Mouse (Mus musculus): ENCODE results near the gene Dagla. TPM values are rescaled to one million over a fixed set of nuclear protein-coding genes. Genes with fewer than 3 reads are reported as not detected.

Gene Dagla
- total RNA-seq (2021) = 10 to 100 TPM; 92.4 to 94.3 TPM

DNA sequence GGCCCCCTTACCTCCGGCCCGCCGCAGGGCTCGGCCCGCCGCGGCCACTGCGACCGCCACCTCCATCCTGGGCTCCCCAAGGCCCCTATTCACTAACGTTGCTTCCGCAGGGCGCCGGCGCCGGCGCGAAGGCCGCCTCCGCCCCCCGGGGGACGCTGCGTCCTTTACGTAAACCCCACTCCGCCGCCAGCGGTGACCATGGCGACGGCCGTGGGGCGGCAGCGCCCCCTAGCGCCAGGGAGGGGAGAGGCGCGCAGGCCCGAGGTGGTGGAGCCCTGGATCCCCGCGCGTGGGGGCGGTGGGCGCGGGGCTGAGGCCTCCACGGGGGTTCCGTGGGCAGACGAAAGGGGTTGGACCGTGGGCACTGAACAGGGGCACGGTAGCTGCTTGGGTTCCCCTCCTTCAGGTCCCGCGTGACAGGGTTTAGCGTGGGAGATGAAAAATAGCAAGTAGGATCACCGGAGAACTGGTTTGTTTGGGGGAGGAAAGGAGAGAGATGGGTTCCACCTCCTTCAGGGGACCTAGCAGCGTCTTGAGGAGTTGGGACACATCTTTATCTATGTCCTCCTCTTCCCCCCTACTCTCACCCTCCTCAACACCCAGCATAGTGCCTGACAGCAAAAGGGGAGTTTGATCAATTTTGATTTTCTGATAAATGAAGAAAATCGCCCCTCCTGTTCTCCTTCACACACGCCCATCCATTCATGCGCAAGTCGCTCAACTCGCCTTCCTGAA lies at the start of gene Dagla:
Gene Dagla (minus strand): TSS at position 68 of the 735 bp plus-strand sequence.
- intact Hi-C loops (cut with DNase I) = loop anchor here (2.0 kb wide), 2 partner anchors 14 to 38 kb away; no protein-coding TSS in a partner anchor

DNA sequence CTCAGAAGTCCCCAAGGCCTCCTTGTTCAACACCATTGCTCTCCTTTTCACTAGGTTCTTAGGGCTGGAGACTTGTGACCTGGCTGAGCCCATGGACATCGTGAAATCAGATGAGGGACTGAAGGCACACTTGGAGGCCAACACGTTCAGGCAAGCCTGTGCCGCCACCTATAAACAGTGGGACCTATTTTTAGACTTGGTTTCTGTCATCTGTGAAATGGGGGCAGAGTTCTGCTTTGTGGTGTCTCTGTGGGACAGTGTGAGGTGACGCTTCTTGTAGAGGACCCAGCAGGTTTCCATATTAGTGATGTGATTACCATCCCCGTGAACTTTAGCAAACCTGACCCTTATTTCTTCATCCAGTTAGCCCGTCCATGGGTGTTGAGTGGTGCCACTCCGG lies 47.5 kb upstream of the Dagla start:
- intact Hi-C loops (cut with DNase I) = no loop called here
- DNase-seq (ENCODE audit: low spot score in 2 of 2) = no peak

More for the DNA sequence above, at the start of gene Dagla:
- peak; percentile 87 to 90 for DNase-seq (ENCODE audit: low spot score in 2 of 2)

GRCm38 (mm10) chr19:10347628-10348273 lies 43.1 kb upstream of the Dagla start:
- no peak for DNase-seq (ENCODE audit: low spot score in 2 of 2)
- intact Hi-C loops (cut with DNase I) = no loop called here

- DNase-seq (ENCODE audit: low spot score in 2 of 2) = no peak
- intact Hi-C loops (cut with DNase I) = no loop called here
Measured at GRCm38 (mm10) chr19:10345696-10346095, 41.0 kb upstream of the Dagla start.

GRCm38 (mm10) chr19:10343866-10344265 lies 39.2 kb upstream of the Dagla start:
- intact Hi-C loops (cut with DNase I) = no loop called here
- DNase-seq (ENCODE audit: low spot score in 2 of 2) = no peak

GRCm38 (mm10) chr19:10341817-10342439 lies 37.3 kb upstream of the Dagla start:
- peak; percentile 74 to 75 for DNase-seq (ENCODE audit: low spot score in 2 of 2)
- intact Hi-C loops (cut with DNase I) = loop anchor here (2.0 kb wide), 1 partner anchor 47 kb away; the partner anchor contains the start of gene Syt7

GRCm38 (mm10) chr19:10341152-10341551 lies 36.5 kb upstream of the Dagla start:
- peak; percentile 47 to 59 for DNase-seq (ENCODE audit: low spot score in 2 of 2)
- intact Hi-C loops (cut with DNase I) = loop anchor here (2.0 kb wide), 1 partner anchor 48 kb away; the partner anchor contains the start of gene Syt7

DNA sequence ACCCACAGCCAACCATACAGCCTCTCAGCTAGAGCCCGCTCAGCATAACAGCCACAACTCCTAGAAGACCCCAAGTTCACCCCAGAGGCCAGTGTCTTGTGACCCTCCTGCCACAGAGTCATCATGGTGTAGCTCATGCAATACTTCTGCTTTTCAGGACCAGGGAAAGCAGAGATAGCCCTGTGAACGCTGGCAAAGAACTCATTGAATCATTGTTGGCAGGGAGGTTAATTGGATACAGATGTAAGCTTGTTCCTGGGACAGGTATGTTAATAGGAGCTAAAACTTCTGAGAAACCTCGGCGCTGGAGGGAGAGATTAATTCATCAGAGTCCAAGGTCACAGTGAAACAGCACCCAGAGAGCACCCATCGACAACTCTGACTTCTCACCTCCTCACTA lies 36.0 kb upstream of the Dagla start:
- no peak for DNase-seq (ENCODE audit: low spot score in 2 of 2)
- intact Hi-C loops (cut with DNase I) = loop anchor here (2.0 kb wide), 1 partner anchor 48 kb away; the partner anchor contains the start of gene Syt7

GRCm38 (mm10) chr19:10339271-10339670 lies 34.6 kb upstream of the Dagla start:
- intact Hi-C loops (cut with DNase I) = no loop called here
- no peak for DNase-seq (ENCODE audit: low spot score in 2 of 2)

DNA sequence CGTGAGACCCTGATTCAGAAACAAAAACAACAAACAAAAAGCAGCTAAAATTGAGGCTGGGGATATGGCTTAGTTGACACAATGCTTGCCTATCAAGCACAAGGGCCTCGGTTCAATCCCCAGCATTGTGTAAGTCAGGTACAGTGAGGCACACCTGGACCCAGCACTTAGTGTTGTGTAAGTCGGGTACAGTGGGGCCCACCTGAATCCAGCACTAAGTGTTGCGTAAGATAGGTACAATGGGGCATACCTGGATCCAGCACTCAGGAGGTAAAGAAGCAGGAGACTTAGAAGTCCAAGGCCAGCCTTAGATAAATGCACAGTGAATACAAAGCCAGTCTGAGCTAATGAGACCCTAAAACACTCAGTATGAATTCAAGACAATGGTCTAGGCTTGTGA lies 34.0 kb upstream of the Dagla start:
- DNase-seq (ENCODE audit: low spot score in 2 of 2) = no peak
- intact Hi-C loops (cut with DNase I) = no loop called here

- intact Hi-C loops (cut with DNase I) = loop anchor here (5.0 kb wide), 1 partner anchor 103 kb away; no protein-coding TSS in a partner anchor
- DNase-seq (ENCODE audit: low spot score in 2 of 2) = no peak
Measured at GRCm38 (mm10) chr19:10334467-10334866, 29.8 kb upstream of the Dagla start.

DNA sequence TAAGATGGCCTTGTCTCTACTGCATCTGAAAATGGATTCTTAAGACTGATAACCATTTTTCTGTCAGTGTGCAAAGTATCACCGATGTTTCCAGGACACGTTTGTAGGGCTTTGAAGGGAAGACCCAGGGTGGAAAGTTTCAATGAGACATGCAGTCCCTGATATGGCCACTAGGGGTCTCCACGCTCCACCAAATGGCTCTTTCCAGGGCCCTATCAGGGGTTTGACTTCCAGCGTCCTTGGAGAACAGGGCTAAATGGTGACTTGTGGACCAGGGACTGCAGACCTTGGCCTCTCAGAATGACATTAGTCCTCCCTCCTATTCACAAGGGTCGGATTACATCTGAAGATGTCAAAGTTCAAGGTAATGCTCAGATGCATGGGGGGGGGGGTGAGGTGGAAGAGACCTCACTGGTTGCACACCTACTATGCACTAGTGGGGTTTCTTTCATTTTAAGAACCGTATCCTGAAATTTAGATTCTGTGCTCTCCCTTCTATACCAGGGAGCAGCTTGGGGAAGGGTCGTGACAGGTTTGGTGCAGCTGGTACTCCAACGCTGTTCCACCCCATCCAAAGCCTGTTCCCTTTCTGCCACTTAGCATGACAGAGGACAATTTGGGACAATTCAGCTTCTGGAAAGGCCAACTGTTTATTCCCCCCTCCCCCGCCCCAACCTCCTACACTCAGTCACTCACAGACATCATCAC lies 29.0 kb upstream of the Dagla start:
- intact Hi-C loops (cut with DNase I) = loop anchor here (2.0 to 5.0 kb wide), 2 partner anchors 104 to 153 kb away; no protein-coding TSS in a partner anchor
- peak; percentile 52 to 67 for DNase-seq (ENCODE audit: low spot score in 2 of 2)

GRCm38 (mm10) chr19:10331706-10332105 lies 27.0 kb upstream of the Dagla start:
- intact Hi-C loops (cut with DNase I) = loop anchor here (2.0 to 5.0 kb wide), 2 partner anchors 106 to 155 kb away; no protein-coding TSS in a partner anchor

DNA sequence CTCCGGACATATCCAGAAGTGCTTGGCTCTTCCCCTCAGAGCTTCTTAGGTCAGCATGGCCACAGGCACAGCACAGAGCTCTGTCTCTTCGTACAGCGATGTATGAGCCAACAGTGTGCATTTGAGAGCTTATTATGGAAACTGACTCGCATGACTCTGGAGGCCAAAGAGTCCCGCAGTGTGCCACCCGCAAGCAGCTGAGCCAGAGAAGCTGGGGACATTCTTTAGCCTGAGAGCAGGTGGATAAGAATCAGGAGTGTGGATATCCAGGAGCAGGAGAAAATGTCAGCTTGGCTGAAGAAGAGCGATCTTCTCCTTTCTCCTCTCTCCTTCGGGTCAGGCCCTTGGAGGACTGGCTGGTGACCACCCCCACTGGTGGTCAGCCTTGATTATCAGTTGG lies 24.4 kb upstream of the Dagla start:
- intact Hi-C loops (cut with DNase I) = no loop called here
- DNase-seq (ENCODE audit: low spot score in 2 of 2) = no peak

More at GRCm38 (mm10) chr19:10331706-10332105, 27.0 kb upstream of the Dagla start:
- no peak for DNase-seq (ENCODE audit: low spot score in 2 of 2)

GRCm38 (mm10) chr19:10326609-10327008 lies 21.9 kb upstream of the Dagla start:
- intact Hi-C loops (cut with DNase I) = no loop called here
- no peak for DNase-seq (ENCODE audit: low spot score in 2 of 2)

DNA sequence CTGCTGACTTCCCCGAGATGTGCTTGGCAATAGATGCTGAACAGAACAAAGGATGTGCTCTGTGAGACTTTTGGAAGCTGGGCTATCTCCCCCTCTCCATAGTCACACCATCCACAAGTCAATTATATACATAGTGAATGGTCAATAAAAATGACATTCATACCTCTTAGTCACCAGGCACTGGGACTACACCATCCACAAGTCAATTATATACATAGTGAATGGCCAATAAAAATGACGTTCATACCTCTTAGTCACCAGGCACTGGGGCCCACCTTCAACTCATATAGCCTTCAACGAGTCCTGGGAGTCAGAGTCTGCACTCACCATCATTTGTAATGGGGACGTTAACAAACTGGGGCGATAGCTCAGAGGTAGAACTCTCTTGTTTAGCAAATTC lies 19.2 kb upstream of the Dagla start:
- no peak for DNase-seq (ENCODE audit: low spot score in 2 of 2)
- intact Hi-C loops (cut with DNase I) = no loop called here

GRCm38 (mm10) chr19:10323362-10323837 lies 18.7 kb upstream of the Dagla start:
- intact Hi-C loops (cut with DNase I) = no loop called here

DNA sequence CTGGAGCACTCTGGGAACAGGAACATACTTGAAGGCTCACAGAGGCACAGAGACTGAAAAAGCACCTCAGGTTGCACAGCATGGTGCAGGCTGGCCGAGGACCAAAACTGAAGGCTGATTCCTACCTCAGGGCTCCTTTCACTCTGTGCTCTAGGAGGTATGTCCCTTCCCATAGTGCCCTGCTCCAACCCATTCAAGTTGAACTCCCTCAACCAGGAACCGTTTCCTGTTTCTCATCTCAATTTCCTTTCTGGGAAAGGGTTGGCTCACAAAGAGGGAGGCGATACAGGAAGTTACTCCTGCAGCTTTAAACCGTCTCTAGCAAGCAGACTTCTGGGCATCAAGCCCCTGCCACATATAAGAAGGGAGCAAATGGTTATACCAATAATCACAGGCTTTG lies 13.1 kb upstream of the Dagla start:
- DNase-seq (ENCODE audit: low spot score in 2 of 2) = no peak
- intact Hi-C loops (cut with DNase I) = no loop called here

More at GRCm38 (mm10) chr19:10323362-10323837, 18.7 kb upstream of the Dagla start:
- no peak for DNase-seq (ENCODE audit: low spot score in 2 of 2)

GRCm38 (mm10) chr19:10317358-10317757 lies 12.7 kb upstream of the Dagla start:
- no peak for DNase-seq (ENCODE audit: low spot score in 2 of 2)
- intact Hi-C loops (cut with DNase I) = no loop called here
